Mouse (Mus musculus) hematopoietic stem cell, adult 5-6 weeks (primary cell): Measurements from ENCODE around the gene Dnm2. TPM values are rescaled to one million over a fixed set of nuclear protein-coding genes. Genes with fewer than 3 reads are reported as not detected.

Source experiments
- ATAC-seq, 2 experiments: fragments of 125-278 bp in 1 of 2; replicated peaks in 1 of 2; 2 replicates each; pipeline ENCODE4 v1.8.0; 2016 to 2017; ENCODE audit warnings: inconsistent platforms in 2 of 2, mild to moderate bottlenecking in 2 of 2, moderate number of reproducible peaks in 2 of 2, low read depth in 1 of 2, moderate TSS enrichment in 1 of 2; ENCODE audit not compliant: low FRiP score in 2 of 2, poor library complexity in 2 of 2, severe bottlenecking in 2 of 2, insufficient read depth in 1 of 2, low TSS enrichment in 1 of 2
- total RNA-seq: library from RNA; stranded (forward); fragments of 172-1452, 232-1000 nt; gene quantifications from 2 replicates; pipeline ENCODE4 v1.2.3, GENCODE M21; 2017

The Dnm2 gene
- total RNA-seq, 1 experiment from 2014 or later = 80.9 TPM

- no peak for ATAC-seq
Observed at GRCm38 (mm10) chr9:21425556-21425945, 843 bp downstream of the Dnm2 start.

GRCm38 (mm10) chr9:21426013-21426412 lies 1.3 kb downstream of the Dnm2 start:
- no peak for ATAC-seq

GRCm38 (mm10) chr9:21426525-21426924 lies 1.8 kb downstream of the Dnm2 start:
- ATAC-seq = no peak

GRCm38 (mm10) chr9:21427773-21428172 lies 3.1 kb downstream of the Dnm2 start:
- no peak for ATAC-seq

- ATAC-seq = no peak
Observed at GRCm38 (mm10) chr9:21428178-21428577, 3.5 kb downstream of the Dnm2 start.

- ATAC-seq = no peak
Observed at GRCm38 (mm10) chr9:21430724-21431123, 6.0 kb downstream of the Dnm2 start.

- ATAC-seq = no peak
Observed at GRCm38 (mm10) chr9:21432066-21432465, 7.4 kb downstream of the Dnm2 start.

GRCm38 (mm10) chr9:21433766-21434165 lies 9.1 kb downstream of the Dnm2 start:
- ATAC-seq = no peak

- ATAC-seq = no peak
Observed at GRCm38 (mm10) chr9:21434410-21434809, 9.7 kb downstream of the Dnm2 start.

- peak; percentile 80 to 85 for ATAC-seq
Observed at GRCm38 (mm10) chr9:21435777-21436635, 11.3 kb downstream of the Dnm2 start.

- ATAC-seq = no peak
Observed at GRCm38 (mm10) chr9:21437577-21437976, 12.9 kb downstream of the Dnm2 start.

GRCm38 (mm10) chr9:21438219-21438618 lies 13.5 kb downstream of the Dnm2 start:
- ATAC-seq = no peak

- no peak for ATAC-seq
Observed at GRCm38 (mm10) chr9:21439456-21439855, 14.7 kb downstream of the Dnm2 start.

- no peak for ATAC-seq
Observed at GRCm38 (mm10) chr9:21439914-21440313, 15.2 kb downstream of the Dnm2 start.

- no peak for ATAC-seq
Observed at GRCm38 (mm10) chr9:21440387-21440786, 15.7 kb downstream of the Dnm2 start.

- ATAC-seq = no peak
Observed at GRCm38 (mm10) chr9:21443853-21444252, 19.1 kb downstream of the Dnm2 start.

- ATAC-seq = no peak
Observed at GRCm38 (mm10) chr9:21444574-21444973, 19.9 kb downstream of the Dnm2 start.

GRCm38 (mm10) chr9:21445081-21445744 lies 20.5 kb downstream of the Dnm2 start:
- no peak for ATAC-seq

GRCm38 (mm10) chr9:21447778-21448177 lies 23.1 kb downstream of the Dnm2 start:
- ATAC-seq = peak; percentile 42 to 57; a peak in 3 of 4 replicates
